In the genomic region with DNA sequence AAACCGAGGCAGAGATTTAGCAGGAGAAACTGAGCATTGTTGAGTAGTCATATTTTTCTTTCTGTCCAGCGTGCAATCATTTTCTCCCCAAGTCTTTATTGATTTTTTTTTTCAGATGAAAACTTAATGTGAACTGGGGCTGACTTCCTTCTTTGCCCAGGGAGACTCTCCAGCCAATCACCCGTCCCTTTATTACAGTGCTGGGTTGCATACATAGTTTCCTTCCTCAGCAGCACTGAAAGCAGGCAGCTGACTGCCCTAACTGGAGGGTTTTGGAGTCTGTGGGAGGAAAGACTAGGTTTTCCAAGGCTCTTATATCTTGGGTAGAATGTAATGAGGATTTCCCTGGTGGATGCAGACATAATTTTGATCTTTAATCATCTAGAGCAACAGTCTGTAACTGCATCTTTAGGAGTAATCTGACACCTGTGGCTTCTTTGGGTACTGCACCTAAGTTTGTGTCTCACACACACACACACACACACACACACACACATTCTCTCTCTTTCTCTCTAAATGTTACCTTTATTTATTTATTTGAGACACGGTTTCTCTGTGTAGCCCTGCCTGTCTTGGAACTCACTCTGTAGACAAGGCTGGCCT, we compare ENCODE assay signal across 8 mouse cellular contexts. TPM values are rescaled to one million over a fixed set of nuclear protein-coding genes. Genes with fewer than 3 reads are reported as not detected.
A peak's percentile ranks its signal among the peaks of the same experiment; 100 is the strongest.
DNase-seq lines count a peak whose midpoint lies in the region; ATAC-seq and TF ChIP-seq lines count a peak whose summit lies in the region.

No protein-coding gene starts in this region.

- TF ChIP-seq POLR2A in bone marrow, adult 2 months (IDR thresholded peaks at IDR 0.05; ENCODE audit: borderline replicate concordance, control insufficient read depth, low read depth, low read length): no peak

- no peak for DNase-seq in layer of hippocampus, adult 2 months (ENCODE audit: low spot score in 2 of 2)
- DNase-seq in layer of hippocampus, adult 8-10 months (ENCODE audit: low spot score in 2 of 2): no peak
- peak; percentile 70 for DNase-seq in induced T-regulatory cell, adult 2 months (ENCODE audit: low read depth)
- DNase-seq in gastrocnemius, adult 18-20 months (ENCODE audit: low spot score): no peak
- no peak for DNase-seq in testis, postnatal 14 days (ENCODE audit: low spot score)
- no peak for DNase-seq in spleen, postnatal 36 days (ENCODE audit: low spot score in 2 of 2)

- H3K27ac ChIP-seq in layer of hippocampus, adult 2 months: no peak overlapping the region
- H3K27ac ChIP-seq in bone marrow, adult 2 months (ENCODE audit: control insufficient read depth, insufficient read depth, low read depth, low read length, poor library complexity): peak overlapping the region; percentile 81; the same call in 1 of the 2 replicates
- no peak overlapping the region for H3K27ac ChIP-seq in midbrain, embryonic 16.5 days (ENCODE audit: low read length)

- TF ChIP-seq CTCF in layer of hippocampus, adult 2 months (conservative IDR thresholded peaks at IDR 0.05): peak; percentile 46
- TF ChIP-seq CTCF in bone marrow, adult 2 months (IDR thresholded peaks at IDR 0.05; ENCODE audit: control insufficient read depth, insufficient read depth, low read length): no peak

- peak overlapping the region; percentile 100 for H3K4me3 ChIP-seq in layer of hippocampus, adult 2 months
- peak overlapping the region; percentile 88 for H3K4me3 ChIP-seq in bone marrow, adult 2 months (replicated peaks; ENCODE audit: control insufficient read depth, low read depth, low read length)
- H3K4me3 ChIP-seq in midbrain, embryonic 16.5 days (ENCODE audit: low read depth, low read length): peak overlapping the region; percentile 96

- 61% methylated on average over 4 of the region's 4 CpGs for WGBS in bone marrow, adult 2 months
- WGBS in midbrain, embryonic 16.5 days: 85% methylated on average over 4 of the region's 4 CpGs

- H3K4me2 ChIP-seq in midbrain, embryonic 16.5 days (ENCODE audit: low read length): peak overlapping the region; percentile 87

- H3K4me1 ChIP-seq in bone marrow, adult 2 months (ENCODE audit: control insufficient read depth, insufficient read depth, low read length): peaks cover 1% of the 10 kb centered on the region
- peaks cover 21% of the 10 kb centered on the region for H3K4me1 ChIP-seq in midbrain, embryonic 16.5 days (ENCODE audit: control insufficient read depth, insufficient read depth, low read length)

- no peak overlapping the region for H3K9ac ChIP-seq in midbrain, embryonic 16.5 days (ENCODE audit: low read depth, low read length)

- H3K9me3 ChIP-seq in midbrain, embryonic 16.5 days (replicated peaks; ENCODE audit: control insufficient read depth, low read length, poor library complexity, severe bottlenecking): no peaks in the 10 kb centered on the region

- H3K36me3 ChIP-seq in midbrain, embryonic 16.5 days (ENCODE audit: control insufficient read depth, insufficient read depth, low read length): no peaks in the 10 kb centered on the region

- ATAC-seq in midbrain, embryonic 16.5 days: no peak

- no peaks in the 10 kb centered on the region for H3K27me3 ChIP-seq in midbrain, embryonic 16.5 days (ENCODE audit: control insufficient read depth, insufficient read depth, low read depth, low read length)

RNA-seq across cellular contexts. Expression of gene 9530068E07Rik, which starts 1.3 kb away (rescaled TPM):
- 10 to 100 TPM; 61.3 to 65.5 TPM for total RNA-seq in layer of hippocampus, adult 2 months (2021)
- 10 to 100 TPM; 58.9 to 64.5 (median 63.9) TPM for total RNA-seq in layer of hippocampus, adult 8-10 months (2022)
- 13.4 and 29.2 TPM in 2 replicates for polyA plus RNA-seq in bone marrow, adult 2 months (2011; ENCODE audit: insufficient read depth, insufficient read length, low replicate concordance, missing spikeins)
- 130 and 138 TPM in 2 replicates for polyA plus RNA-seq in midbrain, embryonic 16.5 days (2015; fragmentation: Nextera tagmentation; extraction: Ambion mirVana)
- 10 to 100 TPM; 41.5 to 45.8 TPM for total RNA-seq in gastrocnemius, adult 18-20 months (2021)

RNA-seq across cellular contexts. Expression of gene Vdac1, which starts 36.8 kb away (rescaled TPM):
- 100 to 1,000 TPM; 513 to 524 TPM for total RNA-seq in layer of hippocampus, adult 2 months (2021)
- 100 to 1,000 TPM; 508 to 527 (median 523) TPM for total RNA-seq in layer of hippocampus, adult 8-10 months (2022)
- 68.5 and 89.4 TPM in 2 replicates for polyA plus RNA-seq in bone marrow, adult 2 months (2011; ENCODE audit: insufficient read depth, insufficient read length, low replicate concordance, missing spikeins)
- 362 and 402 TPM in 2 replicates for polyA plus RNA-seq in midbrain, embryonic 16.5 days (2015; fragmentation: Nextera tagmentation; extraction: Ambion mirVana)
- total RNA-seq in gastrocnemius, adult 18-20 months (2021): 1,000 to 10,000 TPM; 1,411 to 1,472 TPM
